Mouse (Mus musculus): Measurements from ENCODE around the gene Elovl5.

The Elovl5 gene

GRCm38 (mm10) chr9:77917074-77917621 lies at the start of gene Elovl5:
Gene Elovl5 (plus strand): TSS chr9:77917364.
- peak; percentile 99 for DNase-seq

DNA sequence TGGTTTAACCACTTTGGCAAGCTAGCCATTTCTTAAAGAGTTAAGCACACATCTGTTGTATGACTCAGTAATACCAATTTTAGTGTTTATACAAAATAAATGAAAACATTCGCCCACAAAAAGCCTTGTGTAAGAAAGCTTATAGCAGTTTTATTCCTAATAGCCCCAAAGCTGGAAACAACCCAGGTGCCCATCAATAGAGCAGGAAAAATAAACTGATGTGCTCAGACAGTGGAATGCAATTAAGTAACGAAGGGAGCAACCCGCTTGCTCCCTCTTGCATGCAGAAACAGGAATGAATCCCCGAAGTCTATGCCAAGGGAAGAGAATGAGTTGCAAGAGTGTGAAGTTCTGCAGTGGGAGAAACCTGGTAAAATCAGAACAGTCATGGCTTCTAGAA lies 25.7 kb upstream of the Elovl5 start:
- no peak for DNase-seq

DNA sequence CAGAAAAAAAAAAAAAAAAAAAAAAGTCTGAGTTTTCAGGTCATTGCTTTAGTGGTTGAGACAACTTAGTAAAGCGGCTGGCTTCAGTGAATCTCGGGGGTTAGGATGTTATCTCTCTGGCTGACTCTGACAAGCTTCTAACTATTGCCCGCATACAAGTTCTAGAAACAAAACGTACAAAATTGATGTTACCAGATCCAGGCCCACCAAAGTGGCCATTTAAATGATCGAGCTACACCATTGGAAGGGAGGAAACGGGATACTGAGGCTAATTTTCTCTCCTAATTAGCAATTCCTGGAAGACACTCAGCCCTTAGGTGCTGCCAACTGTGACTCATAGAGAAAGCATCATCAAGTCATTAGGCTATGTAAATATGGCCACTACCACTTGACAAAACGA lies 18.6 kb upstream of the Elovl5 start:
- DNase-seq = no peak

GRCm38 (mm10) chr9:77904133-77904532 lies 13.0 kb upstream of the Elovl5 start:
- DNase-seq = no peak

DNA sequence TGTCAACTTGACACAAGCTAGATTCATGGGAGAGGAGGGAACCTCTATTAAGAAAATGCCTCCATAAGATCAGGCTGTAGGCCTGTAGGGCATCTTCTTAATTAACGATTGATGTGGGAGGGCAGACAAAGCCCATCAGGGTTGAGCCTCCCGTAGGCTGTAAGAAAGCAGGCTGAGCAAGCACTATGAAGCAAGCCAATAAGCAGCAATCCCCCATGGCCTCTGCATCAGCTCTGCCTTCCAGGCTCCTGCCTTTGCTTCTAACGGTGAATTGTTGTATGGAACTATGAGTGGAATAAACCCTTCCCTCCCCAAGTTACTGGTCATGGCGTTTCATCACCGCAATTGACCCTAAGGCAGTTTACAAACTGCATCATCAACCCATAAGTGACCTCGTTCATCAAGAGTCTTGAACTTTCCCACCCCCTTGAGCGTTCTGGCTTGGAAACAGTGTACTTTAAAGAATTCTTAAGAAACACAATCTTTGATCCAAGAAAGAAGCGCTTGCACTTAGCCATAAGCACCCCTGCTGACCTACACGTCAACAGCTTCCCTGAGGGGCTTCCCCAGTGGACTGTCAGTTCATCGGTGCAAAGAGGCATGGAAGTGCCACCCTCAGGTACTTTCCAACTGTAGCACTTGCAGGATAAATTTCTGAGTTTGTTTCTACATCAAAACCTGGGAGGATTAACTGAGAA lies 7.4 kb upstream of the Elovl5 start:
- peak; percentile 20 to 45 for DNase-seq

DNA sequence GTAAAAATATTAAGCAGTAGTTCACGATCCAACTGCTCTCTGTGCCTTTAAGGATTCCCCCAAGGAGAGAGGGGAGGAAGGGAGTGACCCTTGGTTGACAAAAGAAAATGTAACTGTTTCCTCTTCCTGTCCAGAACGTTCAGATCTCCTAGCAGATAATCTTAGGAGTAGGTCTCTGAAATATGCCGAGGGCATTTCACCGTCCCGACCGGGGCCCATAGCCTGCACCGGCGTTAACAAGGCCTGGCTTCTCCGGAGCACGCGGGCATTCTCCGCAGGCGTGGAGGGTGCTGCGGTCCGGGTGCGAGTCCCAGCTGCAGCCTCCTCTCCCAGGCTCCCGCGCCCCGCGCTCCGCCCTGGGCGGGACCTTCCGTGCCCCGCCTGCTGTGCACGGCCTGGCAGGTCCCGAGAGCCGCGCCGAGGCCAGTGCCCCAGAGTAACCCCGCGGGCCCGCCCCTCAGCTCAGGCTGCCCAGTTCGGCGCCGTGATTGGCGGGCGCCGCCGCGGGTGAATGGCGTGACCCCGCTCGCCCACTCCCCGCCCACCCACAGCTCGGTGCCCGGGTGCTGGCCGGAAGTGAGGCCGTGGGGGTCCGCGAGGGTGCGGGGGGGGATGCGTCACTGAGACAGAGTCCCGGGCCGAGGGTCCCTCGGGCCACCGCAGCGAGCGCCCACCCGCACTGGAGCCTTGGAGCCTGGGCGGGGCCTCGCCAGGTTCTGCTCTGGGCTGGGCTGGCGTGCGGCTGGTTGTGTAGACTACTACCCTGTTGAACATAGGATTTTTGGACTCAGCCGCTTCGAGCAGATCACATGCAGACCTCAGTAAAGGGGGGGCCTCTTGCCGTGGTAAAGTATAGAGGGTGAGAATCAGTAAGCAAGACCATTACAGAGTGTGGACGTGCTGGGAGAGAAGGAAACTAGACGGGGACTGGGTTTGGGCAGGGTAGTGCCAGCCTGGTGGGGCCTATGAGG lies 6.6 kb upstream of the Elovl5 start:
- peak; percentile 92 to 95 for DNase-seq

- DNase-seq = no peak
Measured at GRCm38 (mm10) chr9:77911508-77912229, 5.5 kb upstream of the Elovl5 start.

GRCm38 (mm10) chr9:77912246-77912645 lies 4.9 kb upstream of the Elovl5 start:
- DNase-seq = no peak

DNA sequence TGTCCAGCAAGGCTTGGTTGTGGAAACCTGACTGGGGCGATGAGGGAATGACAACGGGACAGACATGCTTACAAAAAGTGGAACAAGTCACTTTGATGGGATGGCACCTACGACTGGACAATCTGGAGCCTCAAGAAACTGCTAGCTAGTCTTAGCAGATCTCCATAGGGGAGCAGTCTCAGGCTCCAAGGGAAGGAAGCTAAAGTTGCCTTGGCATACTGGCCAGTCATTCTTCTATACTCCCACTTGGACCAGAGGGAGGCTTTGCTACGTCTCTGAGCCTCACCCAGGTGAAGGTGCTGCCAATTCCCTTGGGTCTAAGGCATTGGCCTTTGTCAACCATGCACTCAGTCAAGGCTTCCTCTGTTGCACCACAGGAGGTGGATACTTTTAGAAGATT lies 2.5 kb upstream of the Elovl5 start:
- no peak for DNase-seq

DNA sequence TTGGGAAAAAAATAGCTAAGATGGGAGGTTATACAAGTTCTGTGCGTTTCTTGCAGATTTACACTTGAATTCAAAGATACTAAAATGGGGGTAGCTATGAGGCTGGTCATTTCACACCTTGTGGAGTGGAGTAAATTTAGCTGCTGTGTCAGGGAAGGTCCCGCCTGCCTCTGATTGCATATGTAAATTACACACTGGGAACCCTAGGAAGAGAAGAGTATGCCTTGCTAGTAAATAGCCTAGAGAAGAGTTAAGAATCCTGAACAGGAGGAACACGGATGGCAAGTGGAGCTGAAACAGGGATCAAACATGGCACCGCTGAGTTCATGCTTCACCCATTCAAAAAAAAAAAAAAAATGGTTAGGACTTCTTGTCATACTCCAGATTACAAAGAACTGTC lies 1.4 kb upstream of the Elovl5 start:
- DNase-seq = no peak

DNA sequence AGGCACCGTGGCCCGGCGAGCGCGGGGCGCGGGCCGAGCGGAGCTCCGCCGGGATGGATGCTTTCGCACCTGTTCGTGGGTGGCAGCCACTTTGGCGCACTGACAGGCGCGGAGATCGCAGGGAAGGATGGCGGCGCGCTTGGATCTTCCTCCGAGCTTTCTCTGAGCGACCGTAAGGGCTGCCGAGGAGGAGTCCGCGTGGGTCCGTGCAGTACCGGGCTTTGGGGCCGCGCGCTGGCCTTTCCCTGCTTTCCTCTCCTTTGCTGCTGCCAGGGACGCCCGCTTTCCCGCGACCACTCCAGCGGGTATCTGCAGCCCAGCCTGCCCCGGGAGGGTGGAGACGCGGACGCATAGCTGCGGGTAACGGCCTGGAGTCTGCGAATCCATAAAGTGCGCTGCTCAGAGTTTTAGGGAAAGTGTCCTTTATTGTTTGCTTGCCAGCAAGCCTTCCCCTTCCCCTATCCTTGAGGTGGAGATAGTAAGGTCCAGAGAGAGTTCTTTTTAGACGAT lies 513 bp downstream of the Elovl5 start:
- no peak for DNase-seq

DNA sequence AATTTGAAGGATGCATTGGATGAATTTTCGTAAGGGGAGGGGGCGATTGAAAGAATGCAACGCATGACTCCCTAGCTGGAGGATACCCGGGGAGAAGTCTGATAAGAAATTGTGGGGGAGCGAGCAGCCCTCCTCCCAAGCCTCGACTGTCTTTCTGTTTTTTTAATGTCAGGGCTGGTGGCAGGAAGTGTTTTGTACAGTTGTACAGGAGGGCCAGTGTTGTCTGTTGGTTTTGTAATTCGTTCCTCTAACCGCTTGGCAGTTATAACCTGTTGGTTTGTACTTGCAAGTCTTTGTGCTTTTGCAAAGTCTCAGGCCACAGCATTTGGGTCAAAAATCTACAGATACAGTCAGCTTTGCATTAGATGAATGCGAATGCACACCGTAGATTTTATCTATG lies 1.0 kb downstream of the Elovl5 start:
- peak in 1 of 2 experiments; percentile 26 for DNase-seq

- no peak for DNase-seq
Measured at GRCm38 (mm10) chr9:77918961-77919670, 2.0 kb downstream of the Elovl5 start.

DNA sequence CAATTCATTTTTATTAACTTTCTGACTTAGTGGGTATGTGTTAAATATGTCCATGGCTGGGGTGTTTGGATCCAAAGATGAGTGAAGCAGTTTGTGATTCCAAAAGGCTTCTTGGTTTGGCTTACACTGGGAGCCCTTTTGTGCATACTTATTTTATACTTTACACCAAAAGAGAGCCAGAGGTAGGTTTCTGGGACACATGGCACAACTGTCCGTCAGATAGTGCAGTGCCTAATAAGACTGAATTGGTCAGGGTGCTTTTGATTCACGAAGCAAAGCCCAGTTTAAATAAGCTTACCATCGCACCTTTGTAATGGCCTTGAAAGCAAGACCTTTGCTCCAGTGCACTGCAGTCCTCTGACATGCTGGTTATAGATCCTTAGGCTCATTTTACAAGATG lies 3.3 kb downstream of the Elovl5 start:
- no peak for DNase-seq

GRCm38 (mm10) chr9:77921366-77922260 lies 4.4 kb downstream of the Elovl5 start:
- DNase-seq = no peak

GRCm38 (mm10) chr9:77923774-77924173 lies 6.6 kb downstream of the Elovl5 start:
- DNase-seq = no peak

DNA sequence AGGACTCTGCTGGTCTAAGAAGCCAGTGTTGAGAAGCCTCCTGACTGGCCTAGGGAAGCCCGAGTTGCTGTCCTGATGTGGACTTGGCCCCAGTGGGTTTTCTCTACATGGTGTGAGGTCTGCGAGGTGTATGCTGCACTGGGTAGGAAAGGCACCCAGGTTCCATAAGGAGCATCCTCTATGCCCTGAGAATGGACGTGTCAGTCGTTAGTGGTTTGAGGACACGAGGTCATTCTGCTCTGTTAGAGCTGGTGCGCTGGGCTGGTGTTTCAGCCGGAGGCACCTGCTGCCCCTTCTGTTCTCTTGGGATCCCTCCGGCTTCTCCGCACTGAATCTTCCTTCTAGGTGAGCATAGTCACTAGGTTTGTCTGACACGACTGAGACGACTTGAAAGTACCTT lies 7.0 kb downstream of the Elovl5 start:
- DNase-seq = no peak

GRCm38 (mm10) chr9:77926151-77926550 lies 9.0 kb downstream of the Elovl5 start:
- no peak for DNase-seq

DNA sequence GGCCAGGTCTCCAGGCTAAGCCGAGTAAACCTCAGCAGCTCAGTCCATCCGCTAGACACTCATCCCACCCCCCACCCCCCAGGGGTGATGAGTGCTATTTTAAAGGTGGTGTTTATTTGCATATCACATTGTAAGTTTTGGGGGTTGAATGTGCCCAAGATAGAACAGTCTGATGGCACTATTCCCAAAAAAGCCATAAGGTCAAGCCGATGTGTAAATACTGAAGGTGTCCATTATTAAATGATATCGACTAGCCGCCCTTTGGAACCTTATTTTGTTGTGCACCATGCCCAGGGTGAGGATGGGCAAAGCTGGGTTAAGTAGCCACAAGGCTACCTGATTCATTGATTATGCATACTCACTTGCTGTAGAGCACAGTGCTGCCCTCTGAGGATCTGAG lies 9.7 kb downstream of the Elovl5 start:
- no peak for DNase-seq

GRCm38 (mm10) chr9:77927431-77927830 lies 10.3 kb downstream of the Elovl5 start:
- no peak for DNase-seq

DNA sequence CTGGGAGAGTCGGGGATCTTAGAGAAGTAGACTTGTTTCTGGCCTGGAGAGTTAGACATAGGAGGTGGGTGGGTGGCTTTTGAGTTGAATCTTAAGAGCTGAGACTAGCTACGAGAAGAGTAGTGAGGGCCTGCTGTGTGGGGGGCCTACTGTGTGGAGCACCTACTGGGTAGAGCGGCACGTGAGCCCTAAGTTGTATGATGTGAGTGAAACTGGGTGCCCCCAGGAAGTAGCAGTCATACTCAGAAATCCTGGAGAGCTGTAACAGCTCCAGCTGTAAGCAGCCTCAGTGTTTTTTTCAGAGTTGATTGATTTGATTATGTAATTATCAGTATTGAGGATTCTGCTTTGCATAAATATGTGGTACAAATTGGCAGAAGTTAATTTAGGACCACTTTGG lies 11.6 kb downstream of the Elovl5 start:
- DNase-seq = no peak

Measured in cerebellum, postnatal 10 days (tissue).